Mouse (Mus musculus) telencephalon, adult 2 months (tissue): Measurements from ENCODE around the gene Map4k5.
A peak's percentile ranks its signal among the peaks of the same experiment; 100 is the strongest.

Experiments used
- DNase-seq: peaks from one replicate; pipeline ENCODE4 v3.0.0-alpha.2; 2011; ENCODE audit warnings: low read depth, low spot score

Gene Map4k5

GRCm38 (mm10) chr12:69843531-69844445 lies 49.2 kb downstream of the Map4k5 start:
- DNase-seq: peak; percentile 73

GRCm38 (mm10) chr12:69838376-69838775 lies 54.6 kb downstream of the Map4k5 start:
- no peak for DNase-seq

GRCm38 (mm10) chr12:69833982-69834604 lies 58.9 kb downstream of the Map4k5 start:
- peak; percentile 67 for DNase-seq

- DNase-seq: no peak
Observed at GRCm38 (mm10) chr12:69831239-69831910, 61.6 kb downstream of the Map4k5 start.

GRCm38 (mm10) chr12:69828214-69828613 lies 64.8 kb downstream of the Map4k5 start:
- DNase-seq: no peak

GRCm38 (mm10) chr12:69824881-69825597 lies 68.0 kb downstream of the Map4k5 start:
- no peak for DNase-seq

- no peak for DNase-seq
Observed at GRCm38 (mm10) chr12:69814272-69814671, 78.7 kb downstream of the Map4k5 start.

GRCm38 (mm10) chr12:69813596-69813995 lies 79.4 kb downstream of the Map4k5 start:
- DNase-seq: no peak

- no peak for DNase-seq
Observed at GRCm38 (mm10) chr12:69812986-69813385, 80.0 kb downstream of the Map4k5 start.

- DNase-seq: no peak
Observed at GRCm38 (mm10) chr12:69811976-69812375, 81.0 kb downstream of the Map4k5 start.

- no peak for DNase-seq
Observed at GRCm38 (mm10) chr12:69809439-69809838, 83.6 kb downstream of the Map4k5 start.

GRCm38 (mm10) chr12:69807399-69807985 lies 85.5 kb downstream of the Map4k5 start:
- DNase-seq: no peak

- no peak for DNase-seq
Observed at GRCm38 (mm10) chr12:69805148-69805547, 87.9 kb downstream of the Map4k5 start.

GRCm38 (mm10) chr12:69804393-69805070 lies 88.5 kb downstream of the Map4k5 start:
- no peak for DNase-seq

GRCm38 (mm10) chr12:69803196-69803595 lies 89.8 kb downstream of the Map4k5 start:
- DNase-seq: no peak

- no peak for DNase-seq
Observed at GRCm38 (mm10) chr12:69800586-69800985, 92.4 kb downstream of the Map4k5 start.

- no peak for DNase-seq
Observed at GRCm38 (mm10) chr12:69796311-69796710, 96.7 kb downstream of the Map4k5 start.

GRCm38 (mm10) chr12:69790530-69791505 lies 102.2 kb downstream of the Map4k5 start, which contains the start of gene Cdkl1:
Gene Cdkl1, minus strand, starts transcription at chr12:69791267.
- peak; percentile 49 for DNase-seq

GRCm38 (mm10) chr12:69789766-69790529 lies 103.1 kb downstream of the Map4k5 start:
- DNase-seq: peak; percentile 43
